Mouse (Mus musculus): Measurements from ENCODE around the gene Hoxc5.

GRCm38 (mm10) chr15:102969296-102969695 is 2.1 kb downstream of the Hoxc5 start:
- TF ChIP-seq CTCF (IDR thresholded peaks at IDR 0.05; ENCODE audit: borderline replicate concordance, insufficient read depth, low read length) (no peak), POLR2A (IDR thresholded peaks at IDR 0.05; ENCODE audit: low read depth, low read length) (no peak)
